In genomic region chr7:30231669-30232454, GRCm38 (mm10) we compare ENCODE assay signal across 8 mouse cellular contexts. TPM values are rescaled to one million over a fixed set of nuclear protein-coding genes. Genes with fewer than 3 reads are reported as not detected.
DNase-seq lines count a peak whose midpoint lies in the region; ATAC-seq and TF ChIP-seq lines count a peak whose summit lies in the region.

Polr2i (plus strand) TSS chr7:30231948.
Tbcb (minus strand) TSS chr7:30232272.

- peaks cover 37% of the 10 kb centered on the region for H3K36me3 ChIP-seq in kidney, embryonic 14.5 days (ENCODE audit: control insufficient read depth, insufficient read depth, low read length)
- H3K36me3 ChIP-seq in limb, embryonic 15.5 days: peaks cover 42% of the 10 kb centered on the region

- 0 out of 2 replicates have a peak, but pooled peaks cover 4% of the 10 kb centered on the region for H3K4me1 ChIP-seq in bone marrow macrophage, adult 2 months (ENCODE audit: control insufficient read depth, insufficient read depth, low read length)
- H3K4me1 ChIP-seq in embryonic fibroblast, embryonic 13.5 days (ENCODE audit: control insufficient read depth, insufficient read depth, low read length): no peaks in the 10 kb centered on the region; the same call in 1 of the 2 replicates
- H3K4me1 ChIP-seq in kidney, embryonic 14.5 days (ENCODE audit: control insufficient read depth, insufficient read depth, low read length): peaks cover 17% of the 10 kb centered on the region
- H3K4me1 ChIP-seq in limb, embryonic 15.5 days: peaks cover 20% of the 10 kb centered on the region

- under 1% methylated on average over 67 of the region's 67 CpGs for WGBS in kidney, embryonic 14.5 days
- under 1% methylated on average over 67 of the region's 67 CpGs for WGBS in limb, embryonic 15.5 days

- peak within 1 kb of the TSS; percentile 78 for H3K4me3 ChIP-seq in bone marrow macrophage, adult 2 months (ENCODE audit: insufficient read depth, low read length)
- H3K4me3 ChIP-seq in embryonic fibroblast, embryonic 13.5 days (ENCODE audit: insufficient read depth, low read length): peak within 1 kb of the TSS; percentile 68
- H3K4me3 ChIP-seq in kidney, embryonic 14.5 days (ENCODE audit: low read length): peak within 1 kb of the TSS; percentile 82
- peak within 1 kb of the TSS; percentile 74 for H3K4me3 ChIP-seq in limb, embryonic 15.5 days

- H3K4me2 ChIP-seq in kidney, embryonic 14.5 days (replicated peaks; ENCODE audit: low read depth, low read length): peak within 1 kb of the TSS; percentile 73
- peak within 1 kb of the TSS; percentile 76 for H3K4me2 ChIP-seq in limb, embryonic 15.5 days

- peak; percentile 97 for DNase-seq in A20 (ENCODE audit: low read depth, low spot score)
- peak; percentile 98 to 99 for DNase-seq in heart, adult 9 months (ENCODE audit: low spot score in 2 of 2)
- peak; percentile 92 to 93 for DNase-seq in monocyte, adult 2 months (ENCODE audit: low read depth in 1 of 2, low spot score in 2 of 2)
- DNase-seq in spleen, postnatal 36 days (ENCODE audit: low spot score in 2 of 2): peak; percentile 95 to 96

- TF ChIP-seq POLR2A in bone marrow macrophage, adult 2 months (IDR thresholded peaks at IDR 0.05; ENCODE audit: borderline replicate concordance, low read depth, low read length): peak; percentile 62; the same call in 1 of the 2 replicates
- peak; percentile 72 for TF ChIP-seq POLR2A in embryonic fibroblast, embryonic 13.5 days (IDR thresholded peaks at IDR 0.05; ENCODE audit: low read depth, low read length)

- H3K9ac ChIP-seq in kidney, embryonic 14.5 days (ENCODE audit: low read depth, low read length): peak within 1 kb of the TSS; percentile 82
- H3K9ac ChIP-seq in limb, embryonic 15.5 days: peak within 1 kb of the TSS; percentile 69

- H3K27me3 ChIP-seq in kidney, embryonic 14.5 days (ENCODE audit: control insufficient read depth, insufficient read depth, low read length): no peaks in the 10 kb centered on the region
- no peaks in the 10 kb centered on the region for H3K27me3 ChIP-seq in limb, embryonic 15.5 days

- H3K9me3 ChIP-seq in kidney, embryonic 14.5 days (ENCODE audit: control insufficient read depth, low read length): no peaks in the 10 kb centered on the region
- H3K9me3 ChIP-seq in limb, embryonic 15.5 days: no peaks in the 10 kb centered on the region

- ATAC-seq in kidney, embryonic 14.5 days (ENCODE audit: low FRiP score, low TSS enrichment): peak; percentile 95
- ATAC-seq in limb, embryonic 15.5 days (ENCODE audit: insufficient number of reproducible peaks, low FRiP score, low TSS enrichment, low read depth): peak; percentile 96

- TF ChIP-seq CTCF in bone marrow macrophage, adult 2 months (IDR thresholded peaks at IDR 0.05; ENCODE audit: low read depth, low read length): no peak
- no peak for TF ChIP-seq CTCF in embryonic fibroblast, embryonic 13.5 days (IDR thresholded peaks at IDR 0.05; ENCODE audit: borderline replicate concordance, insufficient read depth, low read length)

- peak within 1 kb of the TSS; percentile 84 for H3K27ac ChIP-seq in bone marrow macrophage, adult 2 months (ENCODE audit: insufficient read depth, low read depth, low read length)
- H3K27ac ChIP-seq in embryonic fibroblast, embryonic 13.5 days (ENCODE audit: insufficient read depth, low read length): peak within 1 kb of the TSS; percentile 77
- peak within 1 kb of the TSS; percentile 88 for H3K27ac ChIP-seq in kidney, embryonic 14.5 days (ENCODE audit: low read depth, low read length)
- peak within 1 kb of the TSS; percentile 96 for H3K27ac ChIP-seq in limb, embryonic 15.5 days

RNA-seq across cellular contexts. Expression of gene Polr2i, which starts in this region (rescaled TPM):
- polyA plus RNA-seq in bone marrow macrophage, adult 2 months (2012; ENCODE audit: insufficient read depth, insufficient read length, missing spikeins): 47.6 and 50.3 TPM in 2 replicates
- 52.0 and 53.4 TPM in 2 replicates for polyA plus RNA-seq in embryonic fibroblast, embryonic 13.5 days (2011; ENCODE audit: insufficient read length, low read depth, missing spikeins)
- polyA plus RNA-seq in kidney, embryonic 14.5 days (2014; fragmentation: Nextera tagmentation; extraction: Ambion mirVana): 173 and 268 TPM in 2 replicates
- polyA plus RNA-seq in limb, embryonic 15.5 days (2015; fragmentation: Nextera tagmentation; extraction: Ambion mirVana): 140 and 149 TPM in 2 replicates

RNA-seq across cellular contexts. Expression of gene Tbcb, which starts in this region (rescaled TPM):
- 83.3 and 108 TPM in 2 replicates for polyA plus RNA-seq in bone marrow macrophage, adult 2 months (2012; ENCODE audit: insufficient read depth, insufficient read length, missing spikeins)
- 83.5 and 90.8 TPM in 2 replicates for polyA plus RNA-seq in embryonic fibroblast, embryonic 13.5 days (2011; ENCODE audit: insufficient read length, low read depth, missing spikeins)
- polyA plus RNA-seq in kidney, embryonic 14.5 days (2014; fragmentation: Nextera tagmentation; extraction: Ambion mirVana): 174 and 199 TPM in 2 replicates
- polyA plus RNA-seq in limb, embryonic 15.5 days (2015; fragmentation: Nextera tagmentation; extraction: Ambion mirVana): 175 and 188 TPM in 2 replicates

Comparison
In these comparisons a context has a peak if more than half of its experiments do, and no peak if none do; other contexts are left out.
1. Peak in every context shown above with its lines: DNase-seq, ATAC-seq, H3K4me3 ChIP-seq and H3K27ac ChIP-seq.